Mouse (Mus musculus) ZHBTc4 (cell line): ENCODE results near the gene Gm40193.

Experiments
- DNase-seq: peaks from one replicate; pipeline ENCODE4 v3.0.0-alpha.2; 2011; ENCODE audit warnings: low read depth, low spot score

Gene Gm40193

DNA sequence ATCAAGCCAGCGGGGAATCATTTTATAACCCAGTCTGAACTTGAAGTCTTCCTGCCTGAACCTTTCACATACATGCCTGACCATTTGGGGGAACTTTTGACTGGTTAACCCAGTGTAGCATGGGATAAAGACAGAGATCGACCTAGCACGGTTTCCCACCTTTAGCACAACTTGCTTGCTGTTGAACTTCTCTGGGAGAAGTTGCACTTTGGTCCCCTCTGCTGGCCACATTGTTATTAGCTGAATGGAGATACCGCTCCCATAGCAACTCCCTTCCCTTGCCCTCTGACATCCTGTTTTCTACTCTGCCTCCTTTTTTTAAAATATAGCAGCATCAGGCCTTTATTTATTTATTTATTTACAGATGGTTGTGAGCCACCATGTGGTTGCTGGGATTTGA lies 26.4 kb downstream of the Gm40193 start:
- DNase-seq = peak; percentile 74

DNA sequence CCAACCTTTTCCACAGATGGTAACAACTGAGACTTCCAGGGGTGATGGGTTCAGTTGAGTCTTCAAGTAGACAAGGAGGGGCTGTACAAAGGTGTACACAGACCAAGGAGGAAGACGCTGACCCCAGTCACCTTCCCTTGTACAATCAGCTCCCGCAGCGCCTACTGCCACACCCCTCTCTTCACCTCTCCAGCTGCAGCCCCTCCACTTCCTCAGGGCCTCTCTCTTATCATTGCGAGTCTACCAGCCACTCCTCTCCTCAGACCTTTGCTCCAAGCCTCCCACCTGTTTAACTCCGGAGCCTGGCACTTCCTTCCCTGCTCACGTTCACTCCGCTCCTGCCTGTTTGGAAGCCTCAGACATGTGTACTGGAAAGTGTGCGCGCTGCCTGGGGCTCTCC lies 27.8 kb downstream of the Gm40193 start, which contains the start of gene Tm4sf5:
Tm4sf5 (plus strand) TSS at position 275 of the 400 bp plus-strand sequence.
- DNase-seq = no peak

DNA sequence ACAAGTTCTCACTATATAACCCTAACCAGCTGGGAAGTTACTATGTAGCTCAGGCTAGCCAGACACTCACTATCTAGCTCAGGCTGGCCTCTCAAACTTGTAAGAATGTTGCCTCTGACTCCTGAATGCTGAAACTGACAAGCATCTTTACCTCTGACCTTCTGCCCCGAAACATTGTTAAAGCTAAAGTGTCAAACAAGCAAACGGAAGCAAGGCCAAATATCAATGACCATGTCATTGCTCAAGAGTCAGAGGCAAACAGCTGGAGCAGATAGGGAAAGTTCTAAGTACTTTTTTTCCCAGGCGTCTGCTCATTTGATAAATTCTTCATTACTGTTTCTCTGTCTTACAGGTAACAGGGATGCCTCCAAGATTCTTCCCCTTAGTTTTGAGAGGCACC lies 30.7 kb downstream of the Gm40193 start:
- no peak for DNase-seq

DNA sequence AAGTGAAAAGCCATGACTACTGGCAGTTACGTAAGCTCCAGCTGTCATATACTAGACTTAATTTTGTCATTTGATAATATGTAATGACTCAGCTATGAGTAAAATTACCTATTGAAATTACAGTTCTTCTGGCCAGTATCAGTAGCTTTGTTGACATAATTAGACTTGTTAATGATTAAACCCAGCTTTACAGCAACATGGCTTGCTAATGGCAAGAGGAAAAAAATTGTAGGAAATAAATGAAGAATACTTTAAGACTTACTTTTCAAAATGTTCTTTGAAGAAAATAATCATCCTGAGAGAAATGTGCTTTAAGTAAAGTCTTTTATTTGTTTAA lies 32.3 kb downstream of the Gm40193 start:
- DNase-seq = no peak

DNA sequence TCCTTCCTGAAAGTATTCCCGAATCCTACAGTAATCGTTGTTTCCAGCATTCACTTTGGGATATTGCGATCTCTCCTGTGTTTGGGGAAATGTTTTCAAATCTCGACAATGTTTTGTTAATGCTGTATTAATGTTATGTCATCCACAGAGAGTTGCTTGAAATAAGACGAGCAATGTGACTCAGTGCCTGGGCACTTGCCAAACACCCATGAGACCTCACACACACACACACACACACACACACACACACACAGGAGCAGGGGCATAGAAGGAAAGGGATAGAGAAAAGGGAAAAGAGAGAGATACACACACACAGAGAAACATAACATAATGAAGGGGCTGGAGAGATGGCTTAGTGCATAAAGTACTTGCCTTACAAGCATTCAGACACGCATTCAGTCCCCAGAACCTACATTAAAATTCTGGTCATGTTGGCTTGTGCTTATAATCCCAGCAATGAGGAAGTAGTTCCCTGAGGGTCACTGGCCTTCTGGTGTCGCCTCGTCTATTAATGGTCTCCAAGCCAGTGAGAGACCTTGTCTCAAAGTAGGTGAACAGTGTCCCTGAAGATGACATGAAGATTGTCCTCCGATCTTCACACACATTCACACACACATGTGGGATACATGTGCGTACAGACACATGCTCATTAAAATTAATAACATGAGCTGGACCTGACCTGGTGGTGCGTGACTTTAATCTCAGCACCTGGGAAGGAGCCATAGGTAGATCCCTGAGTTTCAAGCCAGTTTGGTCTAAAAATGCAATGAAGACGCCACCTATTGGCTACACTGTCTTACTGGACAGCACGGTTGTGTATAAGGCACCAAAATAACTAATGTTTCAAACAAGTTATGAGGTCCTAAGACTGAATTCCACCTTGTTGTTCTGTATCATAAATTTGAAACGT lies 32.9 kb downstream of the Gm40193 start:
- no peak for DNase-seq

DNA sequence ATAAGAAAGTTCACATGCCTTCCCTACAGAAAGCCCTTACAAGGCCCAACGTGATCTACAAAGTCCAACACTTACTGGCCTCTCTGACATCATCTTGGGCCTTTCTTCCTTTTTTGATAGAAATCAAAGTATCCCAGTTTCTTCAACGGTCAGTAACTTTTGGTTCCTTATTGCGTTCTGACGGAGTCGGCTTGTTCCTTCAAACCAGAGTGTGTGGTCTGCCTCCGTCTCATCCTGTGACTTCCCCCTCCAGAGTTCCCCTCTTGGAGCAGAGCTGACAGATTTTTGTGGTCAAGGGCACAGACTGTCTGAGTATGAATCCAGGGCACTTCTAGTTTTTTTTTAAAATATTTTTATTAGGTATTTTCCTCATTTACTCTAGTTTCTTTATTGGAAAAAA lies 43.1 kb downstream of the Gm40193 start:
- no peak for DNase-seq

DNA sequence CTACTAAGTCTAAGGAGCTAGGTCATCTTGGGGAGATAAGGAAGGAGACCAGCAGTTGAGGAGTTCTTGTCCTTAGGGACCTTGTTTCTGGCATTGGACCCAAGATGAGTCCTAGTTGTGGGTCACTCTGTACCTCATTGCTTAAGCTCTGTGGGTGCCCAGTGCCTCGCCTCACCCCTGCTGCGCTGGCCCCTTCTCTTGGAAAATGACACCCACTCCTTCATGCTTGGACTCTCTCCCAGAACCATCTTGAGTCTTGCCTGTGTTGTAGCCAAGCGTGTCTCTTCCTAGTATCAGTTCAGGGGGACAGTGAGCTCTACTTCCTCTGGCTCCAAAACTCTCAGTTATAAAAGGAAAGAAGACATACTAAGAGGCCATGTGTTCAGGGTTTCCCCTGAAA lies 43.6 kb downstream of the Gm40193 start:
- no peak for DNase-seq

DNA sequence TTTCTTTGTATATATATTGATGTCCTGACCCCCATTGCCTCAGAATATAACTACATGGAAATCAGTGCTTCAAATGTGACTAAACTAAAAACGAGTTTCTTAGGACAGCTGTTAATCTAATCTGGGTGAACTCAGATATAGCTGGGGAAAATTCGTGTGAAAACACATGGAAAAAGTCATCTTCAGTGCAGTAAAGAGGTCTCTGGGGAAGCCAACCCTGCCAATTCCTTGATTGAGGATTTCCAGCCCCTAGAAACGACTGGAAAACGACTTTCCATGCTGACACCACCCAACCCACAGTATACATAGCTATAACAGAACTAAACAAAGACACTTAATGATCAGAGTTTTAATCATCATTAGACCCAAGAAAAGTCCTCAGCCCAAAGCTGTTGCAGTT lies 44.9 kb downstream of the Gm40193 start:
- DNase-seq = no peak

DNA sequence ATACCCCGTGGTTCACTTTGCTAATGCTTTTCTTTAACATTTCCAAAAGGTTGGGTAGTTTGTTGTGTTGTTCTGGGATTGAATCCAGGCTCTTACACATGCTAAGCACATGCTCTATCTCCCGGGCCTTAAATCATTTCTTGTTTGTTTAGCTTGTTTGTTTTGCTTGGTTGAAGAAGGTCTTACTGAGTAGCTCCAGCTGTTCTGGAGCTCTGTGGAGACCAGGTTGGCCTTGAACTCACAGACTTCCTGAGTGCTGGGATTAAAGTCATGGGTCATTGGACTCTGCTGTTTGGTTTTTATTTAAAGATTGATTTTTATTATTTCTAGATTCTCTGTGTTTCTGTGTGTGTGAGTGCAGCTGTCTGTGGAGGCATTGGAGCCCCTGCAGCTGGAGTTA lies 47.2 kb downstream of the Gm40193 start:
- no peak for DNase-seq
